Mouse (Mus musculus) cerebellum, postnatal 14 days (tissue): ENCODE measurements around the gene Syne1.

Experiments
- DNase-seq, 2 experiments: peaks; one replicate each; pipeline ENCODE4 v3.0.0; 2021; ENCODE audit warnings: mixed read lengths in 2 of 2

Syne1 gene

GRCm38 (mm10) chr10:5415730-5416129, 135.6 kb downstream of the Syne1 start:
- no peak for DNase-seq

GRCm38 (mm10) chr10:5384131-5384776, 167.0 kb downstream of the Syne1 start:
- no peak for DNase-seq

GRCm38 (mm10) chr10:5381536-5381935, 169.7 kb downstream of the Syne1 start:
- no peak for DNase-seq

- DNase-seq = peak in 1 of 2 experiments; percentile 25
Observed at GRCm38 (mm10) chr10:5378969-5379368, 172.3 kb downstream of the Syne1 start.

GRCm38 (mm10) chr10:5369599-5369998, 181.7 kb downstream of the Syne1 start:
- peak; percentile 34 to 38 for DNase-seq

GRCm38 (mm10) chr10:5368266-5368665, 183.0 kb downstream of the Syne1 start:
- no peak for DNase-seq

- DNase-seq = no peak
Observed at GRCm38 (mm10) chr10:5367465-5368011, 183.7 kb downstream of the Syne1 start.

- DNase-seq = peak; percentile 74 to 80
Observed at GRCm38 (mm10) chr10:5360560-5360959, 190.7 kb downstream of the Syne1 start.

- DNase-seq = no peak
Observed at GRCm38 (mm10) chr10:5356614-5357013, 194.7 kb downstream of the Syne1 start.

- peak in 1 of 2 experiments; percentile 42 for DNase-seq
Observed at GRCm38 (mm10) chr10:5353390-5353789, 197.9 kb downstream of the Syne1 start.

- DNase-seq = no peak
Observed at GRCm38 (mm10) chr10:5346911-5347310, 204.4 kb downstream of the Syne1 start.

- DNase-seq = peak; percentile 16 to 39
Observed at GRCm38 (mm10) chr10:5343211-5343610, 208.1 kb downstream of the Syne1 start.

GRCm38 (mm10) chr10:5336394-5336793, 214.9 kb downstream of the Syne1 start:
- DNase-seq = no peak

- DNase-seq = no peak
Observed at GRCm38 (mm10) chr10:5332801-5333200, 218.5 kb downstream of the Syne1 start.

- no peak for DNase-seq
Observed at GRCm38 (mm10) chr10:5326716-5327115, 224.6 kb downstream of the Syne1 start.

GRCm38 (mm10) chr10:5323741-5324395, 227.4 kb downstream of the Syne1 start:
- DNase-seq = peak; percentile 41 to 42

GRCm38 (mm10) chr10:5322562-5322961, 228.7 kb downstream of the Syne1 start:
- peak; percentile 45 to 52 for DNase-seq

- DNase-seq = peak; percentile 83 to 85
Observed at GRCm38 (mm10) chr10:5317602-5318001, 233.7 kb downstream of the Syne1 start.

- no peak for DNase-seq
Observed at GRCm38 (mm10) chr10:5312437-5312836, 238.8 kb downstream of the Syne1 start.

GRCm38 (mm10) chr10:5309961-5310713, 241.1 kb downstream of the Syne1 start:
- DNase-seq = peak in 1 of 2 experiments; percentile 22

GRCm38 (mm10) chr10:5309398-5309797, 241.9 kb downstream of the Syne1 start:
- DNase-seq = no peak

GRCm38 (mm10) chr10:5305555-5305954, 245.7 kb downstream of the Syne1 start:
- no peak for DNase-seq

GRCm38 (mm10) chr10:5295291-5295891, 255.9 kb downstream of the Syne1 start:
- DNase-seq = peak; percentile 34 to 43
